Mouse (Mus musculus) spleen, adult 2 months (tissue): ENCODE results near the gene Hexim2.

Experiments used
- CTCF ChIP-seq: fragments of 200-500 bp; IDR thresholded peaks from 2 replicates; pipeline ENCODE4 v1.5.1; 2011; ENCODE audit warnings: mild to moderate bottlenecking, inconsistent platforms; ENCODE audit not compliant: insufficient read depth, insufficient read length, insufficient replicate concordance; ENCODE audit errors: extremely low read depth
- POLR2A ChIP-seq: fragments of 200-500 bp; IDR thresholded peaks from 2 replicates; pipeline ENCODE4 v1.6.1; 2011; ENCODE audit warnings: low read depth, low read length, inconsistent platforms

- no peak for TF ChIP-seq CTCF
- no peak for TF ChIP-seq POLR2A
These were observed 26.4 kb upstream of the Hexim2 start for GRCm38 (mm10) chr11:103105810-103106209.
